Mouse (Mus musculus) cerebellum, postnatal 14 days (tissue): ENCODE data around the gene Ston2.
"Not testable (repeated sequence)": the region's sequence is repeated elsewhere in the genome, so short reads cannot be mapped to it uniquely, and the experiment has no call there.

ENCODE experiments used
- DNase-seq, 2 experiments: peaks; one replicate each; pipeline ENCODE4 v3.0.0; 2021; ENCODE audit warnings: mixed read lengths in 2 of 2

The Ston2 gene

GRCm38 (mm10) chr12:91589542-91589846 is 198.7 kb downstream of the Ston2 start:
- DNase-seq: no peak

GRCm38 (mm10) chr12:91588670-91589541 is 199.3 kb downstream of the Ston2 start:
- DNase-seq: peak; percentile 69 to 78

GRCm38 (mm10) chr12:91588176-91588669 is 200.0 kb downstream of the Ston2 start:
- DNase-seq: peak; percentile 95 to 96

GRCm38 (mm10) chr12:91587491-91588033 is 200.6 kb downstream of the Ston2 start:
- DNase-seq: peak in 1 of 2 experiments; percentile 19

GRCm38 (mm10) chr12:91587077-91587476 is 201.1 kb downstream of the Ston2 start:
- no peak for DNase-seq

GRCm38 (mm10) chr12:91585815-91586214 is 202.4 kb downstream of the Ston2 start:
- DNase-seq: not testable (repeated sequence)

- no peak for DNase-seq
Measured at GRCm38 (mm10) chr12:91585206-91585605, 203.0 kb downstream of the Ston2 start.

- no peak for DNase-seq
Measured at GRCm38 (mm10) chr12:91583409-91583808, 204.8 kb downstream of the Ston2 start.
